Mouse (Mus musculus): ENCODE results near the gene Cbx1.

GRCm38 (mm10) chr11:96799511-96799910 is 10.6 kb downstream of the Cbx1 start:
- TF ChIP-seq CTCF (IDR thresholded peaks at IDR 0.05; ENCODE audit: borderline replicate concordance, control insufficient read depth, extremely low read depth, insufficient read depth, low read length, poor library complexity) (no peak), POLR2A (IDR thresholded peaks at IDR 0.05; ENCODE audit: control insufficient read depth, extremely low read depth, insufficient read depth, low read length, poor library complexity) (no peak)

Data from thymus, adult 2 months (tissue).